Mouse (Mus musculus) hindbrain, embryonic 13.5 days (tissue): ENCODE measurements around the gene Kmt2a. TPM values are rescaled to one million over a fixed set of nuclear protein-coding genes. Genes with fewer than 3 reads are reported as not detected.

ENCODE experiments used
- ATAC-seq: fragments of 200-750 bp; cut with Nextera tagmentation; 2 replicates; pipeline ENCODE4 v1.8.0; 2017; ENCODE audit warnings: moderate TSS enrichment; ENCODE audit not compliant: low FRiP score
- H3K27ac ChIP-seq: fragments of 300-500 bp; sonication (generic); 2 replicates; pipeline ENCODE4 v1.5.1; 2015; ENCODE audit warnings: inconsistent platforms, mild to moderate bottlenecking, moderate library complexity
- H3K27me3 ChIP-seq: fragments of 300-500 bp; sonication (generic); 2 replicates; pipeline ENCODE4 v1.6.1; 2015; ENCODE audit warnings: mild to moderate bottlenecking, inconsistent platforms
- H3K36me3 ChIP-seq: fragments of 300-500 bp; sonication (generic); 2 replicates; pipeline ENCODE4 v1.6.1; 2015; ENCODE audit warnings: mild to moderate bottlenecking, inconsistent platforms
- H3K4me1 ChIP-seq: fragments of 300-500 bp; sonication (generic); replicated peaks from 2 replicates; pipeline ENCODE4 v1.6.1; 2015; ENCODE audit warnings: inconsistent platforms
- H3K4me2 ChIP-seq: fragments of 300-500 bp; sonication (generic); 2 replicates; pipeline ENCODE4 v1.6.1; 2015; ENCODE audit warnings: inconsistent platforms, mild to moderate bottlenecking, moderate library complexity
- H3K4me3 ChIP-seq: fragments of 300-500 bp; sonication (generic); 2 replicates; pipeline ENCODE4 v1.5.1; 2015; ENCODE audit warnings: mild to moderate bottlenecking, inconsistent platforms
- H3K9ac ChIP-seq: fragments of 300-500 bp; sonication (generic); 2 replicates; pipeline ENCODE4 v1.6.1; 2015; ENCODE audit warnings: mild to moderate bottlenecking, inconsistent platforms
- H3K9me3 ChIP-seq: fragments of 300-500 bp; sonication (generic); 2 replicates; pipeline ENCODE4 v1.6.1; 2016; ENCODE audit warnings: inconsistent platforms
- WGBS: fragments of 180-500 bp; shearing (Covaris S2); methylation state at CpG from one replicate; pipeline ENCODE4 v1.1.7; 2015; 5-methylcytosine and 5-hydroxymethylcytosine counted together
- polyA plus RNA-seq: library from polyadenylated mRNA; unstranded; fragments of >200 nt; fragmentation: Nextera tagmentation; extraction: Ambion mirVana; gene quantifications from 2 replicates; pipeline ENCODE4 v1.2.1, GENCODE M21; 2015

Kmt2a gene
- polyA plus RNA-seq, 1 experiment from 2014 or later: 20.6 TPM

DNA sequence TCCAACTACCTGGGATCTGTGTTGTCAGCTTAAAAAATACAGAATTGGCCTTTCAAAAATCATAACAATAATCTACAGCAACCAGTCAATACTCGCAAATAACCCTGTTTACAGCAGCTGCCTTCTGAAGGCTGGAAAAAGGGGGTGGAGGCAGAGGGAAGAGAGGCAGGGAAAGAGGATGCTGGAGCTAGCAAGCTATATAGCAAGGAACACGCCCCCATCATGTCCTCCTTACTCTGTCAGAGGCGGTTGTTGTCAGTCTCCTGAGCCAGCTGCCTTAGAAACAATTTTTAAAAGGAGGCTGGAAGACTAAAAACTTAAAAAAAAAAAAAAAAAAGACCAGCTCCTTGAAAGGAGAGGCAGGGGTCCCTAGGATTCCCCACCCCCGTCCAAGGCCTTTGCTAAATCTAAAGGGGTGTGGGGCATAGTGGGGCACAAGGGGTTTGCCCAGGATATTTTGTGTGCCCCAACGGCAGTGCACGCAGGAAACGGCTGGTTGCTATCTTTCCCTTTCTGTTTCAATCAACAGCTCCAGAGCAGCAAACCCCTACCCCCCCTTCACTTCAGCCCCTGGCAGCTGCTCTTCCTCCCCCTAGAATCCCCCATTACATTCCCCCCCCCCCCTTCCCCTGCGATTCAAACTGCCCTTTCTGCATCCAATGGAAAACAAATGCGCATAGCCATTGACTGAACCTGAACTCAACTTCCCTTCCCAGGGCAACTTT is 2.2 kb downstream of the Kmt2a start:
- ATAC-seq: no peak
- WGBS: 20% methylated on average over 9 of the region's 9 CpGs
- Histone ChIP-seq H3K4me1 (peaks cover 67% of the 10 kb centered on the region), H3K27ac (peak overlapping the region; percentile 100), H3K4me3 (peak overlapping the region; percentile 97), H3K9ac (peak overlapping the region; percentile 99), H3K4me2 (peak overlapping the region; percentile 98), H3K9me3 (no peaks in the 10 kb centered on the region), H3K36me3 (0 out of 2 replicates have a peak, but pooled peaks cover 4% of the 10 kb centered on the region), H3K27me3 (no peaks in the 10 kb centered on the region)

- ATAC-seq: no peak
- 0 out of 2 replicates have a peak overlapping the region, but pooled peaks have one; percentile 13 for H3K9ac ChIP-seq
Observed at GRCm38 (mm10) chr9:44877686-44878085, 3.4 kb downstream of the Kmt2a start.

GRCm38 (mm10) chr9:44875476-44875875 is 5.6 kb downstream of the Kmt2a start:
- H3K27ac ChIP-seq: 0 out of 2 replicates have a peak overlapping the region, but pooled peaks have one; percentile 24
- H3K36me3 ChIP-seq: 0 out of 2 replicates have a peak, but pooled peaks cover 7% of the 10 kb centered on the region
- H3K9me3 ChIP-seq: no peaks in the 10 kb centered on the region
- 52% methylated on average over 7 of the region's 7 CpGs for whole genome bisulfite sequencing
- ATAC-seq: no peak
- no peak overlapping the region for H3K4me2 ChIP-seq
- H3K4me3 ChIP-seq: no peak overlapping the region
- peak overlapping the region; percentile 30; the same call in 1 of the 2 replicates for H3K9ac ChIP-seq
- peaks cover 81% of the 10 kb centered on the region for H3K4me1 ChIP-seq
- H3K27me3 ChIP-seq: no peaks in the 10 kb centered on the region

More at GRCm38 (mm10) chr9:44877686-44878085, 3.4 kb downstream of the Kmt2a start:
- Histone ChIP-seq H3K27me3 (no peaks in the 10 kb centered on the region), H3K27ac (no peak overlapping the region), H3K4me1 (peaks cover 74% of the 10 kb centered on the region), H3K9me3 (no peaks in the 10 kb centered on the region), H3K4me3 (peak overlapping the region; percentile 4; the same call in 1 of the 2 replicates), H3K36me3 (0 out of 2 replicates have a peak, but pooled peaks cover 4% of the 10 kb centered on the region), H3K4me2 (peak overlapping the region; percentile 98)
- 86% methylated on average over 7 of the region's 7 CpGs for WGBS

GRCm38 (mm10) chr9:44874198-44874597 is 6.9 kb downstream of the Kmt2a start:
- H3K4me1 ChIP-seq: peaks cover 82% of the 10 kb centered on the region
- H3K4me2 ChIP-seq: no peak overlapping the region
- H3K4me3 ChIP-seq: no peak overlapping the region
- H3K27ac ChIP-seq: peak overlapping the region; percentile 24; the same call in 1 of the 2 replicates
- H3K9me3 ChIP-seq: no peaks in the 10 kb centered on the region
- H3K27me3 ChIP-seq: no peaks in the 10 kb centered on the region
- H3K9ac ChIP-seq: peak overlapping the region; percentile 30
- 0 out of 2 replicates have a peak, but pooled peaks cover 12% of the 10 kb centered on the region for H3K36me3 ChIP-seq
- no peak for ATAC-seq

- Histone ChIP-seq H3K4me2 (no peak overlapping the region), H3K27me3 (no peaks in the 10 kb centered on the region), H3K36me3 (0 out of 2 replicates have a peak, but pooled peaks cover 12% of the 10 kb centered on the region), H3K9me3 (no peaks in the 10 kb centered on the region), H3K4me3 (no peak overlapping the region), H3K9ac (no peak overlapping the region; the same call in 1 of the 2 replicates), H3K27ac (no peak overlapping the region), H3K4me1 (peaks cover 80% of the 10 kb centered on the region)
- no peak for ATAC-seq
- WGBS: 80% methylated on average over 5 of the region's 5 CpGs
Observed at GRCm38 (mm10) chr9:44873665-44874064, 7.4 kb downstream of the Kmt2a start.

- Histone ChIP-seq H3K4me2 (no peak overlapping the region), H3K27me3 (no peaks in the 10 kb centered on the region), H3K9me3 (no peaks in the 10 kb centered on the region), H3K36me3 (peaks cover 29% of the 10 kb centered on the region), H3K4me1 (peaks cover 58% of the 10 kb centered on the region), H3K9ac (no peak overlapping the region), H3K27ac (no peak overlapping the region), H3K4me3 (no peak overlapping the region)
- no peak for ATAC-seq
- 86% methylated on average over 13 of the region's 13 CpGs for WGBS
Observed at GRCm38 (mm10) chr9:44868336-44869094, 12.6 kb downstream of the Kmt2a start.

- peaks cover 33% of the 10 kb centered on the region for H3K36me3 ChIP-seq
- no peaks in the 10 kb centered on the region for H3K27me3 ChIP-seq
- ATAC-seq: no peak
- H3K4me1 ChIP-seq: peaks cover 51% of the 10 kb centered on the region
- no peak overlapping the region for H3K4me3 ChIP-seq
- H3K9me3 ChIP-seq: no peaks in the 10 kb centered on the region
- whole genome bisulfite sequencing: 93% methylated on average over 3 of the region's 3 CpGs
- H3K27ac ChIP-seq: no peak overlapping the region
- no peak overlapping the region for H3K4me2 ChIP-seq
- H3K9ac ChIP-seq: no peak overlapping the region
Observed at GRCm38 (mm10) chr9:44867664-44868063, 13.4 kb downstream of the Kmt2a start.

- Histone ChIP-seq H3K36me3 (peaks cover 41% of the 10 kb centered on the region), H3K9ac (no peak overlapping the region), H3K27ac (no peak overlapping the region), H3K4me2 (no peak overlapping the region), H3K4me3 (no peak overlapping the region), H3K4me1 (peaks cover 46% of the 10 kb centered on the region), H3K9me3 (no peaks in the 10 kb centered on the region), H3K27me3 (no peaks in the 10 kb centered on the region)
- whole genome bisulfite sequencing: 55% methylated on average over 9 of the region's 9 CpGs
- ATAC-seq: no peak
Observed at GRCm38 (mm10) chr9:44866501-44867240, 14.4 kb downstream of the Kmt2a start.

DNA sequence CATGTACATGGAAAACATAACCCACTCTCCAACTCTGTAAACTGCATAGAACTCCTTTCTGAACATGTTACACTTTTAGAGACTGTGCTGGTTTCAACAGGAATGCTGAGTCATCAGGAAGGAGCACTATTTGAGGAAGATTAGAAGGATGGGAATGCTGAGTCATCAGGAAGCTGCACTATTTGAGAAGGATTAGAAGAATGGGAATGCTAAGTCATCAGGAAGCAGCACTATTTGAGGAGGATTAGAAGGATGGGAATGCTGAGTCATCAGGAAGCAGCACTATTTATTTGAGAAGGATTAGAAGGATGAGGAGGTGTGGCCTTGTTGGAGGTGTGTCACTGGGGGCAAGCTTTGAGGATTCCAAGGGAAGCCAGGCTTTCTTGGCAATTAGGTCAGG is 20.0 kb downstream of the Kmt2a start:
- peaks cover 43% of the 10 kb centered on the region for H3K36me3 ChIP-seq
- H3K4me1 ChIP-seq: peaks cover 14% of the 10 kb centered on the region
- H3K4me2 ChIP-seq: no peak overlapping the region
- H3K9me3 ChIP-seq: no peaks in the 10 kb centered on the region
- H3K9ac ChIP-seq: no peak overlapping the region
- no peak for ATAC-seq
- H3K27me3 ChIP-seq: no peaks in the 10 kb centered on the region
- no peak overlapping the region for H3K4me3 ChIP-seq
- H3K27ac ChIP-seq: no peak overlapping the region

GRCm38 (mm10) chr9:44858657-44859056 is 22.4 kb downstream of the Kmt2a start:
- H3K4me1 ChIP-seq: peaks cover 8% of the 10 kb centered on the region
- H3K27ac ChIP-seq: no peak overlapping the region
- H3K36me3 ChIP-seq: peaks cover 22% of the 10 kb centered on the region
- H3K4me2 ChIP-seq: no peak overlapping the region
- H3K4me3 ChIP-seq: no peak overlapping the region
- WGBS: 89% methylated on average over 3 of the region's 3 CpGs
- H3K9ac ChIP-seq: no peak overlapping the region
- ATAC-seq: no peak
- H3K27me3 ChIP-seq: no peaks in the 10 kb centered on the region
- H3K9me3 ChIP-seq: no peaks in the 10 kb centered on the region

DNA sequence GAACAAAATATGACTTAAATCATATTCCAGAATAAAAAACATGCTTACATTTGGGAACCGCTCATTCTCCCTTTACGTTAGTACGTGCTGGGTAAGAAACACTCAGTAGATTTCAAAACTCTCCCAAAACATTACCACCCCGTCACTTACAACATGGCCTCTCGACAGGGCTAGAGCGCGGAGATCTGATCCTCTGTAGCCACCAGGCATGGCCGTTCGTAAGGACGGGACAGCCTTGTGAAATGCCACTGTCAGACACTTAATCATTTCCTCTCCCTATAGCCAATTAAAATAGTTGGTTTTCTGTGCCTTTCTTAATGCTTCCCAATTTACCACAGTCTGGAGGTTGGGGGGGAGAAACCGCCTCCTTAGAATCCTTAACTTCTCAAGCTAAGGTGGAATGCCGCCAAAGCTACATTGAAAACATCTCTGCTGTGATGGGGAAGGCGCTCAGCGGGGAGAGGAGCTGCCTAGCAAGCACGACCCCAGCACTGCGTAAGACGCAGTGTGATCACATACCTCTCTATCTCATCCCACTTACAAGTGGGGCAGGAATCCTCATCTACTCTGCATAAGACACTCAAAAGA is 23.6 kb downstream of the Kmt2a start:
- H3K4me3 ChIP-seq: no peak overlapping the region
- H3K27ac ChIP-seq: no peak overlapping the region
- ATAC-seq: no peak
- no peak overlapping the region for H3K9ac ChIP-seq
- H3K27me3 ChIP-seq: no peaks in the 10 kb centered on the region
- peaks cover 8% of the 10 kb centered on the region for H3K4me1 ChIP-seq
- no peaks in the 10 kb centered on the region for H3K9me3 ChIP-seq
- WGBS: 90% methylated on average over 17 of the region's 17 CpGs
- H3K4me2 ChIP-seq: no peak overlapping the region
- peaks cover 18% of the 10 kb centered on the region for H3K36me3 ChIP-seq

DNA sequence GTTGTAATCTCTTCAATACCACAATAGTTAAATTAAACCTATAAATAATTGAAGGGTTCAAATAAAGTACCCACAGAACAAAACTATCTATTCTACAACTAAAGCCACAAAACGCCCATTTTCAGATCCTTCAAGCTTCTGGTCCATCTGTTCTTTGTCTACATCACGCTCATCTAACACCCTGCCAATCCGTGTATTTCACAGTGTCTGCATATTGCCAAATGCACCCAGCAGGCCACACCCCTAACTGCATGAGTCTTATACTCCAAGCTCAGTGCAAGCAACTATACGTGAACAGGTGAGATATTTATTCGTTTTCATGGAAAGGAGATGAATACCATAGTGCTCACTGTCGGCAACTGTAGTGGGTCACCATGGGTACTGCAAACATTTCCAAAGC is 25.9 kb downstream of the Kmt2a start:
- H3K4me3 ChIP-seq: no peak overlapping the region
- no peak overlapping the region for H3K9ac ChIP-seq
- H3K9me3 ChIP-seq: no peaks in the 10 kb centered on the region
- ATAC-seq: no peak
- no peak overlapping the region for H3K27ac ChIP-seq
- no peaks in the 10 kb centered on the region for H3K36me3 ChIP-seq
- H3K27me3 ChIP-seq: no peaks in the 10 kb centered on the region
- peaks cover 8% of the 10 kb centered on the region for H3K4me1 ChIP-seq
- 88% methylated on average over 6 of the region's 6 CpGs for WGBS
- H3K4me2 ChIP-seq: no peak overlapping the region
